Mouse (Mus musculus) olfactory bulb, adult 2 months (tissue): ENCODE data around the gene Dach1. TPM values are rescaled to one million over a fixed set of nuclear protein-coding genes. Genes with fewer than 3 reads are reported as not detected.

Experiments
- H3K27ac ChIP-seq: fragments of 200-500 bp; 2 replicates; pipeline ENCODE4 v1.5.1; 2012; ENCODE audit warnings: low read depth, low read length; ENCODE audit not compliant: insufficient read depth
- H3K4me1 ChIP-seq: fragments of 200-500 bp; 2 replicates; pipeline ENCODE4 v1.6.1; 2012; ENCODE audit warnings: low read length; ENCODE audit not compliant: control insufficient read depth, insufficient read depth
- H3K4me3 ChIP-seq: fragments of 200-500 bp; 2 replicates; pipeline ENCODE4 v1.5.1; 2012; ENCODE audit warnings: mild to moderate bottlenecking, low read depth, low read length, moderate library complexity; ENCODE audit not compliant: insufficient read depth
- CTCF ChIP-seq: fragments of 200-500 bp; IDR thresholded peaks from 2 replicates; pipeline ENCODE4 v1.5.1; 2012; ENCODE audit warnings: low read depth, mild to moderate bottlenecking, low read length, moderate library complexity; ENCODE audit not compliant: insufficient read depth
- POLR2A ChIP-seq: fragments of 200-500 bp; IDR thresholded peaks from 2 replicates; pipeline ENCODE4 v1.6.1; 2012; ENCODE audit warnings: mild to moderate bottlenecking, low read depth, low read length, moderate library complexity; ENCODE audit not compliant: insufficient read depth
- WGBS: fragments of 180-500 bp; shearing (Covaris S2); methylation state at CpG from one replicate; pipeline ENCODE4 v1.1.7; 2018; 5-methylcytosine and 5-hydroxymethylcytosine counted together
- polyA plus RNA-seq: library from polyadenylated mRNA; stranded (reverse); fragments of >200 nt; gene quantifications from 2 replicates; pipeline ENCODE4 v1.2.4, GENCODE M21; 2012; ENCODE audit warnings: low replicate concordance; ENCODE audit not compliant: missing spikeins, insufficient read depth, insufficient read length

Gene Dach1
- polyA plus RNA-seq, 1 experiment: not detected

DNA sequence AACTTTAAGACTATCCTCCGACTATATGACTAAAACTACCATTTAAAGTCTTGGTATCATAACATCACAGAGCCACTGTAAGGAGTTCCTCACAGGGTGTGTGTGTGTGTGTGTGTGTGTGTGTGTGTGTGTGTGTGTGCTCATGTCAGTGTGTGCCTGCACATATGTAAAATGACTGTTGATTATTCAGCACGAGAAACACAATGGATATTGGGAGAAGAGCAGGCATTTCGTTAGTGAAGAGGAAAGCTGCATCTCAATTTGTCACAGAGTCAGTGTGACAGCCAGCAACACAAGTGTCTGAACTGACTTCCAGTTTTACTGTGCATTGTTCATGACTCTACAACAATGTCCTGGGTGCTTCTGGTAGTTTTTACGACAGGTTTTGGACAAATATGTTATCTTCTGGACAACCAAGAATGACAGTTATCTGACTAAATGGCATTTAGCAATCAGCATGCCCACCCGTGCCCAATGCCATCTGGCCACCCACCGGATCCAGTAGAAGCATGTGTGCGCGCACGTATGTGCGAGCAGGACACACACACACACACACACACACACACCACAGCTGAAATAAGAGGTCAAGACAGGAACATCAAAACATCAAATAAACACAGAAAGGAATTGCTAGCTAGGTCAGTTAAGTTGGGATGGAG lies 3.1 kb downstream of the Dach1 start:
- H3K27ac ChIP-seq: no peak overlapping the region
- TF ChIP-seq CTCF (no peak), POLR2A (no peak)
- peaks cover 4% of the 10 kb centered on the region; the same call in 1 of the 2 replicates for H3K4me1 ChIP-seq
- H3K4me3 ChIP-seq: no peak overlapping the region
- WGBS: 83% methylated on average over 10 of the region's 10 CpGs

DNA sequence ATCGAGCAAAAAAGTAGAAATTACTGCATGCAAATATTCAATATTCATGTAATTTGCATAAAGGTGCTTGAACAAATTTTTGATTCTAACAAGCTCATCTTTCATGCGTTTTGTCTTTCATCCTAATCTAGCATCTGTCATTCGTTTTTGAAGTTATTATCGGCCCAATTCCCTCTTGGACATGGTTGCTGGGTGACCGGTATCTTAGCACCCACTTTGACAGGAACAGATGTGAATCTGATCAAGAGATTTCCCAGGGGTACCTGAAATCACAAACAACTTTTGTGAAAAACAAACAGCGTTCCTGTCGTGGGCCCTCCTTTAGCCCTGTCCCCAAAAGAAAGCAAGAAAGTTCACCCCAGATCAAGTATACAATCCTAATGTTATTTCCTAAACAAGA lies 12.8 kb downstream of the Dach1 start:
- Histone ChIP-seq H3K4me1 (no peaks in the 10 kb centered on the region), H3K27ac (no peak overlapping the region), H3K4me3 (no peak overlapping the region)
- no peak for TF ChIP-seq POLR2A
- TF ChIP-seq CTCF: no peak
- WGBS: 84% methylated on average over 7 of the region's 7 CpGs

DNA sequence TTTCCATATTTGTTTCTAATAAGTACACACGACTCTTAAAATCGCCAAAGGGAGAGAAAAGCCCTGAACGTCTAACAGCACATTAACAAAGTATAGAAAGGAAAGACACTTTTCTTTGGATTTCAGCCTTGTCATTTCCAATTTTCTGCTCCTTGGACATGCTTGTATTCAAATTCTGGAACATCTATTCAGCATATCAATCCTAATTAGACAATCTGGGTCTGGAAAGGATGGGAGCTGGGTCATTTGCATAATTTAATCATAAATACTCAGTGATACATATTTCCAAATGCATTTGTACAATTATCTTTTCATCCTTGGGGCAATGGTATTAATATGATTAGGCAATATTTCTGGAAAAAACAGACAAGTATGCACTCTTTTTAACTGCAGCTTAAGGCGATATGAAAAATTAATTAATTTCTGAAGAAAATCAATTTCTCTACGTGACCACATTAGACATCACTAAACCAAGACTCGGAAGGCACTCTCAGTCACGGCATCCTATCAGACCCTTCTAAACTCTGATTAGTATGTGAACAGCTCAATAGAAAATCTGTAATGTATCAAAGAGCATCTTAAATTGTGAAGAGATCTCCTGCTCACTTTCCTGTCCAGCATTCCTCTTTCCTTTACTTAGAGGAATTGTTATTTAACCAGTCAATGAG lies 13.7 kb downstream of the Dach1 start:
- no peak for TF ChIP-seq POLR2A
- no peak for TF ChIP-seq CTCF
- Histone ChIP-seq H3K27ac (no peak overlapping the region), H3K4me1 (no peaks in the 10 kb centered on the region), H3K4me3 (no peak overlapping the region)
- WGBS: 92% methylated on average over 7 of the region's 7 CpGs

DNA sequence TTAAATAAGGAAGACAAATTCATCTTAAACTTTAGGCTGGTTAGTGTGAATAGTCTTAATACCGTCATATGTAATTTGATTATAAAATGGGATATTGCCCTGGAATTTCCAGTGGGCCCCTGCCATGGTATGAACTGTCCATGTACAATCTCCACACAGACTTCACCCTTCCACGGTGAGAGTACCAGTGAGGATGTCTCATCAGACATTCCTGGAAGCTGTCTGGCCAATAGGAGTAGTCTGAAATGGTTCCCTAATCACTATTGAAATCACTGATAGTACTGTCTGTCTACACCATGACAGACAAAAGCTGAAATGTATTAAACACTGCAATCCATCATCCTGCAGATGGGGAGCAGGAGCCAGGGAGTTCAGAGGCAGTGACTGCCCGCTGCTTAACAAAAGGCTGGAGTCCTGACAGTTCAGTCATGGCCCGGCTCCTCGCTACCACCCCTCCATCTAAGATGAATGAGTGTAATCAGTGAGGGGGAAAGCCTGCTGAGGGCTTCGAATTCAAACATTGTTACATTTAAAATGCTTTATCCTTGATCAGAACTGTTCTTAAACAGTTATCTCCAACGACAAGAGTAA lies 14.6 kb downstream of the Dach1 start:
- TF ChIP-seq POLR2A (no peak), CTCF (no peak)
- 65% methylated on average over 7 of the region's 7 CpGs for WGBS
- Histone ChIP-seq H3K27ac (no peak overlapping the region), H3K4me3 (no peak overlapping the region), H3K4me1 (no peaks in the 10 kb centered on the region)

DNA sequence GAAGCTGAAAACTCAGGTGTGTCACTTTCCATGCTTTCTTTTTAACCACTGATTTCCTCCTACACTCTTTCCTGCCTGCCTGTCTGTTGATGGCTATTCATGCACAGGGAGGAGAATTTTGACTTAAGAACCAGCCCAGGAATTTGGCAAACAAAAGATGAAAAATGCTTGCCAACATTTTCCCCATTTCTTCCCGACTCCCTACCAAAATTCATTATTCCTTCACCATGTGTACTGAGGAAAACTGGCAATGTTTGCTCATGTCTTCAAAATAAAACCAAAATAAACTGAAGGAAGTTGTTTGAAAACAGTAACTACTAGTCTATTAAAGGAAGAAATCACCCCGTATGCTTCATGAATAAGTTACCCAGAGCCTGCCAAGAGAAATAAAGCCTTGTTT lies 27.8 kb downstream of the Dach1 start:
- Histone ChIP-seq H3K4me1 (no peaks in the 10 kb centered on the region), H3K27ac (no peak overlapping the region), H3K4me3 (no peak overlapping the region)
- no peak for TF ChIP-seq CTCF
- no peak for TF ChIP-seq POLR2A
- 27% methylated on average over 2 of the region's 2 CpGs for WGBS

DNA sequence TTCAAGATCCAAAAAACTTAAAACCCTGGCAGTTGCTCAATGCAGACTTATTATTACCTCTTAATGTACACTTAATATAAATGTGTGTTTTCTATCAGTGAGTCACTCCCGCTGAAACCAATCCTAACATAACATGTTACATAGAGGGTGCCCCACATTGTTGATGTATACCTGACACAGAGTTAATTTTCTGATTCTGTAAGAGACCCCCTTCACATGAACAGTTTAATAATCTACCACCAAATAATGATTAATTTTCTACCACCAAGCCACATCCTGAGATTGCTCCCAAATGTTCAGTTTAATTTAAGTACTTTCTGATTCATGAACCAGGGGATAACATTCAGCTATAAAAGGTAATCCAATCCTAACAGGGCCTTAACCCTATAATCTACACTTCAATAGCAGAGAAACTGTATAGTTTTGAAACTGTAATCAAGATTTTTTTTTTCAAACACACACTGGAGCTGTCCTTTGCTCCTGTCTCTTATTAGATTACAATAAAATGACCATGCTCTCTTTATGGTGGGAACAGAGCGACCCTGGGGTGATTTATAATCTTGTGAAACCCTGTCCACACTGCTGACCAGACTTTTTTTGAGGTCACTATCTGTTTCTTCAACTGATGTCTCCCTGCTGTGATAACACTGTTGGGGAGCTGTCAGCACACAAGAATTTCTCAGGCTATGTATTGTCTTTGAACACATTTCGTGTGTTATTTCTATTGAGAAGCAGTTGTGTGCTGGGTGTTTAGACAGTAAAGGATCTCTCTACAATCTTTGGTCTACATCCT lies 30.5 kb downstream of the Dach1 start:
- H3K4me1 ChIP-seq: no peaks in the 10 kb centered on the region
- no peak overlapping the region for H3K4me3 ChIP-seq
- TF ChIP-seq CTCF (no peak), POLR2A (no peak)
- WGBS: 93% methylated on average over 3 of the region's 3 CpGs
- no peak overlapping the region for H3K27ac ChIP-seq

DNA sequence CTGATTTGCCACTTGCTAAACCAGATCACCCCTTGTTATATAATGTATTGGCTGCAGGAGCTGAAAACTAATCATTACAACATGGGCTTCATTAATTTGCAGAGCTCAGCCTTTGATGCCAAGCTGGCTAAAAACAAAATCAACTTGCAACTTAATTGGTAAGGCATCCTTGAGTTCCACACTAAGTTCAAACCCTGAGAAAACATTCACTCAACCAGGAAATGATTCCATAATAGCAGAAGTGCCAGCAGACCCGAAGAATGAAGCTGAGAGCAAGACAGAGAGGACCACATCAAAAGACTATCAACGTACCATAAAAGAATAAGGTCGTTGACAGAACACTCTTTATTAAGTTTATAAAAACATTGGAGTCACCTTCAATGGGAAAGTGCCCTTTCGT lies 35.0 kb downstream of the Dach1 start:
- 51% methylated on average over 4 of the region's 4 CpGs for WGBS
- Histone ChIP-seq H3K4me1 (no peaks in the 10 kb centered on the region), H3K4me3 (no peak overlapping the region), H3K27ac (no peak overlapping the region)
- no peak for TF ChIP-seq CTCF

DNA sequence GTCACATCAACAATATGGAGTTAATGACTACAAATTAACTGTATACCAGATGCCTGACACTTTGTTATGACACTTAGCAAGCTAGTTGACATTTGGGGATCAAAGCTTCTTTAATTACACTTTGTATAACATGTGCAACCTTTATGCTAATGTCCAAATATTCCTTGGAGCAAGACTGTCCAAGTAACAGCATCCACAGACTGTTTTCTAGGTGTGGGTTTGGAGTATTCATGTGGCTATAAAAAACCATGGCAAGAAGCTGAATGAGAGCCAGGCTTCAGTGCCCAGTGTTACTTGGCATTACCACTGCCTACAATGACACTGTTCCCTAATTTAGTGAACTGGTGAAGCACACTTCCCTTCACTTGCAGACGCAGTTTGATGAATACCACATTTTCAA lies 46.5 kb downstream of the Dach1 start:
- 31% methylated on average over 1 of the region's 1 CpGs for WGBS
- TF ChIP-seq POLR2A (no peak), CTCF (no peak)

DNA sequence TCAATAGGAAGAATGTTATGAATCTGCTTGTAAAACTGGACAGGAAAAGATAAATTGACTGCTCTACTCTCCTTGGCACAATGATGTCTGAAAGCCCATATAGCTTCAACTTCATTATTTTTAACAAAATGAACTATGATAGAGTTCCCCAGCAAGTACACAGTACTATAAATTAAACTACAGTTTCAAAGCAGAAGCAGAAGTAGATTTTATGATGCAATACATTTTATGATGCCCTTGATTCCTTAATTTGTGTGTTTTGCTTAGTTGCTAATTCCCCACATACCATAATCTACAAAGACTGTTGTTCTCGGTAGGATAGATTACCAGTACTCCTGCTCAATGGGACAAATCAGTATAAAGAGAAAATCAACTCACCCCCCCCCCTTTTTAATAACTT lies 52.9 kb downstream of the Dach1 start:
- H3K4me3 ChIP-seq: no peak overlapping the region
- WGBS: 84% methylated on average over 1 of the region's 1 CpGs
- H3K4me1 ChIP-seq: no peaks in the 10 kb centered on the region
- H3K27ac ChIP-seq: no peak overlapping the region
- TF ChIP-seq POLR2A (no peak), CTCF (no peak)

More for the DNA sequence above, 46.5 kb downstream of the Dach1 start:
- H3K4me1 ChIP-seq: no peaks in the 10 kb centered on the region
- no peak overlapping the region for H3K27ac ChIP-seq
- H3K4me3 ChIP-seq: no peak overlapping the region
